Mouse (Mus musculus) forelimb bud, embryonic 11.5 days (tissue): ENCODE data around the gene Bcl2l15.
A peak's percentile ranks its signal among the peaks of the same experiment; 100 is the strongest.

Experiments
- DNase-seq: peaks from one replicate; pipeline ENCODE4 v3.0.0-alpha.2; 2012; ENCODE audit warnings: low read depth, low spot score

Bcl2l15 gene

DNA sequence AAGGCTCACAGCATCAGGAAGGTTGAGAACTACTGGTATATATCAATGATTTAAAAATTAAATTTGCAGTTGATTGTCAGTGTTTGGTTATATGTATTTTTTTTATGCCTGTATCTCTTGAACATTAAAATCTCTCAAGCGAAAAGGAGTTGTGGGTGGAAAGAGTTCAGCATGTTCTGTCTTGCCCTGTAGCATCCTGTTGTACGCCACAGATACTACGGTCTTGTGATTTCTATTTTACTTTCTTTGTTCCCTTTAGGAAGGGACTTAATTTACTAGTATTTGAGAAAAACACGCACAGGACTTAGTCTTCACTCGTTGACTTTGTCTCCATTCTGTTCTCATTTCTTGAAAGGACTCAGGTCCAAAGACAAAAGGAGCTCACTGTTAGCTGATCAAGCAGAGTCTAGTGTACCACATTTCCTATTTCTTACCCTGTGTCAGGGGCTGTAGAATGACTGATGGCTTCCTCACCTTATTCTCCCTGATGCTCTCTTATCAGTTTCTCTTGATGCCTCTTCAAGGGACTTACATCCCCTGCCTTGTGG, 35.1 kb downstream of the Bcl2l15 start:
- DNase-seq: no peak

- DNase-seq: no peak
Observed at GRCm38 (mm10) chr3:103868008-103868407, 35.6 kb downstream of the Bcl2l15 start.

DNA sequence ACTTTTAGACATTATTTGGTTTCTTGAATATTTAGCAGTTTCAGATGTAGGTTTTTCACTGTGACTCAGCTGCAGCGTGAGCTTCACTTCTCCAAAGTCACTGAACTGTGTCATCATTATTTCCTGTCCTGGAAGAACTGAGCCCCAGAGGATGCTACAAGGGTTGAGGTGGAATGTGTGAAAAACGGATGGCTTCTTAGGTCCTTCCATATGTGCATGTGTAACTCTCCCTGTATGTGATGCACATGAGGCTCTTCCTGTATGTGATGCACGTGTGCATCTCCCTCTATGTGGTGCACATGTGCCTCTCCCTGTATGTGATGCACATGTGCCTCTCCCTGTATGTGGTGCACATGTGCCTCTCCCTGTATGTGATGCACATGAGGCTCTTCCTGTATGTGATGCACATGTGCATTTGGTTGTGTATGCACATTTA, 40.3 kb downstream of the Bcl2l15 start:
- no peak for DNase-seq

DNA sequence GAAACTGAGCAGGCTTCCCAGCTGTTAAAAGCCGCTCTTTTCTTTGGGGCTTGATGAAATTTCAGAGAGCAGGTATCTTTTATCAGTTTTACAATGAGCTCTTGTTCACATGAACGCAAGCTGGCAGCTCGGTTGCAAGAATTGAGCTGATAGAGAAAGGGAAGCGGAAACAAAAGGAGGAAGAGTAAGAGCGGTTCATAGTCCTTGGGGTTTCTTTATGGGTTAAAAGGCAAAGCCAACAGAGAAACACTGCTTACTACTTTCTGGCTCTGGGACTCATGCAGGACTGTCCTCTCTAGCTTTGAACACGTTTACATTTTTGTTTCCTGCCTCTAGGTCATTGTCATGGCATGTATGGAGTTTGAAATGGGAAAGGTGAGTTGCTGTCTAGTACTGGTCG, 41.9 kb downstream of the Bcl2l15 start:
- no peak for DNase-seq

GRCm38 (mm10) chr3:103885946-103886345, 53.5 kb downstream of the Bcl2l15 start:
- no peak for DNase-seq

DNA sequence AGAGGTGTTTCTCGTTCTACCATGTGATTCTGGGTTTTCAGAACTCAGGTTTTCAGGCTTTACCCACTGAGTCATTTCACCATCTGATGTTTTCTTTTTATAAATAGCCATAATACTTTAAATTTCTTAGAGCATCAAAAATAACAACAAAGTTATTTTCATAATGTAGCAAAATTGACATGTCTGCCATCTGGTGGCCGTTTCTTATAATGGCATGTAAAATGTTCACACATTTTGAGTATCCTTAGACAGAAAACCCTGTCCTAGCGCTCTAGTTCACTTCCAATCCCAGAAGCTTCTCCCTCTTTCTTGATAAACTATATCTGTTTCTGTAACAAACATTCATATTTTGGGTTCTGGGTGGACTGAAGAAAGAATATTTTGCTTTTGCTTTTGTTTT, 55.2 kb downstream of the Bcl2l15 start:
- peak; percentile 48 for DNase-seq

- DNase-seq: no peak
Observed at GRCm38 (mm10) chr3:103893374-103893773, 61.0 kb downstream of the Bcl2l15 start.
